Mouse (Mus musculus) right cerebral cortex, adult 18-20 months (tissue): ENCODE measurements around the gene Zfp58.
A peak's percentile ranks its signal among the peaks of the same experiment; 100 is the strongest.
"Not testable (repeated sequence)": the region's sequence is repeated elsewhere in the genome, so short reads cannot be mapped to it uniquely, and the experiment has no call there.

Experiments used
- DNase-seq: peaks from one replicate; pipeline ENCODE4 v3.0.0; 2022; ENCODE audit warnings: mixed read lengths

Gene Zfp58

GRCm38 (mm10) chr13:67500084-67500719 lies at the start of gene Zfp58:
Zfp58 (minus strand) TSS chr13:67500555.
- DNase-seq = peak; percentile 92

- no peak for DNase-seq
Observed at GRCm38 (mm10) chr13:67545941-67546340, 45.6 kb upstream of the Zfp58 start.

- no peak for DNase-seq
Observed at GRCm38 (mm10) chr13:67527049-67527730, 26.8 kb upstream of the Zfp58 start.

DNA sequence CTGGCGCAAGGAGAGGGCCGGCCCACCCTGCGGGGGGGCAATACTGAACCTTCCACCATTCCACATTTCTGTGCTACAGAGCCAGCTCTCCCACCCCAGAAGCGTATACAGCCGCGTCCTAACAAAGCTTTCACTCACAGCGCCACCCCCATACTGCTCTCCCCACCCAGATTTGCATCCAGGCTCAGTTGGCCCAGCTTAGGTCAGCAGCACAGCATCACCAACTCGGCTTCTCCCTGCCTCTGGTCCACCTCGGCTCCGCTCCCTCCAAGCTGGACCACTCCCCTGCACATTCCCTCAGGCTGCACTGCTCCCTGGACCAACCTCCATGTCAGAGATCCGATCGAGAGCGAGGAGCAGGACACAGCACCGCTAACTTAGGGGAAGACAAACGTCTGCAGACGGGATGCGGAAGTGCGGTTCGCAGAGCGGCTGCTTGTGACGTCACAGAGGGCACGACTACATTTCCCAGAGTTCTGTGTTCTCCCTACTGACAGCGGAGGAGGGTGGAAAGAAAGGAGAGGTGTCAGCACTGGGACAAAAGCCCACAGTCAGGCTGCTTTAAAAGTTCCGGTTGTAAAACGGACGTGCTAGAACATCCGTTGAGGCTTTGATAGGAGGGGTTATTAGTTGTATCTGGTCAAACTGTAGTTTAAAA lies 25.5 kb upstream of the Zfp58 start, which contains the start of the genes Gm26965 and Zfp87:
TSS of gene Gm26965 (minus strand) at position 399 of the 658 bp plus-strand sequence.
TSS of gene Zfp87 (minus strand) at position 425 of the 658 bp plus-strand sequence.
- DNase-seq = peak; percentile 96

DNA sequence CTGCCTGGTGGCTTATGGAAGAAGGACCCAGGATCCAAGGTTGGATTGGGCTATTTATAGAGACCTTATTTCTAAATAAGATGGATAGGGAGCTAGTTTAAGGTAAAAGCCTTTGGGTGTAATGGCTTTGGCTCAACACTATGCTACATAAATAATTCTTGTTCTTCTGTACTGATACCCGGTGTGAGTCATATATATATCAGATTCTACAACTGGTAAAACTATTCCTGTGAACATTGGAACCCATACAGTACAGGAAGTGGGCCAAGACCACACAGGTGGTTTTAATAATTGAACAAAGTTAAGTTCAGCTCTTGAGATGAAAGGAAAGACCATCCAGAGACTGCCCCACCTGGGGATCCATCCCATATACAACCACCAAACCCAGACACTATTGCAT lies 553 bp upstream of the Zfp58 start:
- DNase-seq = no peak

GRCm38 (mm10) chr13:67495631-67496030 lies 4.7 kb downstream of the Zfp58 start:
- DNase-seq = no peak

DNA sequence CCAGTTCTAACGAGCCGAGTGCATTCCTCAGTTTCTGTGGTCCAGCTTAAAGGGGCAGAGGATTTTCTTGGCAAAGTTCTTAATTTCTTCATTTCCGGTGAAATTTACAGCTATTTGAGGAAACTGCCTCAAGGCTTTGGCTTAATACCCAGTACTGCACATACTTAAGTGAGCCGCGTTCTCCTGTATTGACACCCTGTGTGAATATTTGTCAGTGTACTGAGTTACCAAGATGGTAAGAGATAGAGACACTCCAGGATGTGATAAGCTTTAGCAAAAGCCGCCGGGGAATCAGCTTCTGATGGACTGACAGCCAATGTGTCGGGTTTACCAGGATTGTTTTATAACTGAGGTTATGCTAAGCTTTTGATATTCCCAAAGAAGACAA lies 15.9 kb downstream of the Zfp58 start:
- peak; percentile 6 for DNase-seq

- DNase-seq = peak; percentile 91
Observed at GRCm38 (mm10) chr13:67483625-67484423, 16.5 kb downstream of the Zfp58 start, which contains the start of gene Zfp874b. Zfp874b (minus strand) TSS chr13:67484258.

DNA sequence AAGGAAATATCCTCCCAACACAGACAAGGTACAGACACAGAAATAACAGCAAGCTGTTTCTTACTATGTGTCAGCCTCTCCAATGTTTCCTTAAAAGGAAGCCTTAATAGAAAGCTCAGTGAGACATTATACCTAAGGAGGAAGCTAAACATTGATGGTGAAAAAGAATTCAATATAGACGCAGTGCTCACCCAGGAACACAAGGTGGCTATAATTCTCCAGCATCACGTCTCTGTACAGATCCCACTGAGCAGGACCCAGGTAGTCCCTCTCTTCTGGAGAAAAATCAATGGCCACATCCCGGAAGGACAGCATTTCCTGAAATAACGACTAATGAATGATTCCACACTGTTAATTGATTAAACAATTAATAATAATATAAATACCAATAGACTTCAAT lies 18.8 kb downstream of the Zfp58 start:
- DNase-seq = no peak

DNA sequence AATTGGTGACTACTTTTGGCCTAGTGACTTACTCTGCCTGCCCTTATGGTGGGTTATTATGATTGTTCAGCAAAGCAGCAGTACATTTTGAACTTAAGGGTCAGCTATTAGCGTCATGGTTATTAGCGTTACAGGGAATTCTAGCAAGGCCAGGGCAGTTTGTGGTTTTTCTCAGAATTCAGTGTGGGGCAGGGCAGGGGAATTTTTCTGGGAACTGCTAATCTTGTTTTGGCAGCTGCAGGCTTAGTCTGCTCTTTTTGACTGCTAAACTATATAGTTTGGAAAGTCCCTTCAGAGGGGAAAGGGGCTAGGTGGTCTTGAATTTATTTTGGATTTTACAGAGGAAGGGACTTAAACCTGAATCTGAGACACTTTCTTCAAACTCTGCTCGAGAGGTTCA lies 31.1 kb downstream of the Zfp58 start:
- DNase-seq = no peak

DNA sequence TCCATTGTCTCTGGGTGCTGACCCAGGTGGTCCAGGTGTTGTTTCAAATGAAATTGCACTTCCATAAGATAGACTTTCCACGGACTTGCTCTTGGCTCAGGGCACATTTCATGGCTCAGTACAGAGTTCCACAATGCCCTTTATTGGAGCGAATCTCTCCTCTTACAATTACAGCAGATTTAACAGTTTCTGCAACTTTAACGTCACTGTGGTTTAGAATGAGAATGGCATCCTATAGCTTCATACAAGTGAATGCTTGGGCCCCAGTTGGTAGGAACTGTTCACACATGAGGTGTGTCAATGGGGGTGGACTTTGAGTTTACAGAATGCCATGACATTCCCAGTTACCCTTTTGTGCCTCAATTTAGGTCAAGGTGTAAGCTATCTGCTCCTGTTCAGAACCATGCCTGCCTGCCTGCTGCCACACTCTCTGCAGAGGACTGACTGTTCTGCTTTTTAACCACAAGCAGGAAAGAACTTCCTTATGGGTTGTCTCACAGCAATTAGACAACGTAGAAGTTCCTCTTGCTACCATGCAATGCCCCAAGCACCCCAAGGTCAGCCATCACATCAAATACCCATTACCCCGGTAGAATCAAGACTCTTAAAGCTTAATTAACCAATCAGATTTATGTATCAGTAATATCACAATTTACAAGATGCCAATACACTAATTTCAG lies 36.7 kb downstream of the Zfp58 start:
- not testable (repeated sequence) for DNase-seq

DNA sequence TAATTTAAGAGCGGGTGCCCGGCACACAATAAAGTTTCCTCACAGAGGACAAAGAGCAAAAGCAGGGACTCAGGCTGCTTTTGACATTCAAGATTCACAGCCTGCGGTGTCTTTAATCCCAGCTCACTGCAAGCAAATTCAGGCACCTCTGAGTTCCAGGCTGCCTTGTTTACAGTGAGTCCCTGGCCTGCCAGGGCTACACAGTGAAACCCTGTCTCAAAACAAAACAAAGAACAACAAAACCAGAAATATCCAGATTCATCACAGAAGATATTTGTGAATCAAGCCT lies 48.4 kb downstream of the Zfp58 start:
- DNase-seq = no peak

- peak; percentile 95 for DNase-seq
Observed at GRCm38 (mm10) chr13:67451172-67452020, 49.0 kb downstream of the Zfp58 start, which contains the start of gene Zfp874a. Zfp874a (minus strand) TSS chr13:67451624.
